Mouse (Mus musculus) liver, embryonic 14 days (tissue): ENCODE data around the gene Cyld. TPM values are rescaled to one million over a fixed set of nuclear protein-coding genes. Genes with fewer than 3 reads are reported as not detected.

Source experiments
- polyA plus RNA-seq: library from polyadenylated mRNA; depleted of rRNA; stranded (reverse); fragments of >200 nt; gene quantifications from 2 replicates; pipeline ENCODE4 v1.2.3, GENCODE M21; 2012; rRNA removed

Gene Cyld
- polyA plus RNA-seq: 2.7 and 3.3 TPM in 2 replicates

GRCm38 (mm10) chr8:88696721-88697641, at the start of gene Cyld:
Cyld (plus strand) TSS chr8:88697028.

Other genes with a start within 250 kb of the Cyld start
- gene Nkd1, start 175.7 kb upstream of the Cyld start, polyA plus RNA-seq: 0.91 and 1.1 TPM in 2 replicates
- 1.9 and 2.5 TPM in 2 replicates for gene Snx20, start 60.9 kb upstream of the Cyld start, polyA plus RNA-seq
- gene Nod2, start 49.7 kb upstream of the Cyld start, polyA plus RNA-seq: 0.05 and 0.06 TPM in 2 replicates